Mouse (Mus musculus) left cerebral cortex, postnatal 25 days (tissue): ENCODE data around the gene Olfr995. TPM values are rescaled to one million over a fixed set of nuclear protein-coding genes. Genes with fewer than 3 reads are reported as not detected.

Source experiments
- DNase-seq, 2 experiments: peaks; one replicate each; pipeline ENCODE4 v3.0.0; 2022; ENCODE audit warnings: low spot score in 2 of 2, mixed read lengths in 1 of 2
- intact Hi-C: fragments of 180-260 bp; cut with DNase I; formaldehyde crosslinking; loops from one replicate; pipeline ENCODE4 v1.15.1; 2025
- total RNA-seq, 2 experiments: library from RNA; stranded (reverse); gene quantifications; 2 replicates each; pipeline ENCODE4 v1.2.3; 2021

The Olfr995 gene
- not detected for total RNA-seq

DNA sequence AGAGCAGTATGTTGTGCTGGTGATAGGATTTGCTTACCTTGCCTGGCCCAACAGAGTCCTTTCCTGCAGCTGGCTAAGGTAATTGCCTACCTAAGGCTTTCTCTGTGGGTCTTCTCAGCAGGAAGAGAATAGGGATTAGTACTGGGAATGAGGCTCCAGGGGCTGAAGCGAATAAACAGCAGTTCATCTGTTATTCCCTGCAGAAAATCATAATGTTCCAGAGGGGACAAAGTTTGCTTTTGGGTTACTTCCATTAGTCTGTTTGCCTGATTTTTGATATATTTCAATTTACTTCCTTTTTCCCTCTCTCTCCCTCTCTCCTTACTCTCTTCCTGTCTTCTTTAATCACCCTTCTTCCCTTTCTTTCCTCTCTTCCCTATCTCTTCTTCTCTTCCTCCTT, at the start of gene Olfr995:
Olfr995 (minus strand) TSS at position 101 of the 400 bp plus-strand sequence.
- no peak for DNase-seq
- intact Hi-C loops: no loop called here

- intact Hi-C loops: no loop called here
- DNase-seq: no peak
Observed at GRCm38 (mm10) chr2:85490396-85490795, 47.0 kb upstream of the Olfr995 start.

- DNase-seq: no peak
- intact Hi-C loops: no loop called here
Observed at GRCm38 (mm10) chr2:85466801-85467325, 23.4 kb upstream of the Olfr995 start.

DNA sequence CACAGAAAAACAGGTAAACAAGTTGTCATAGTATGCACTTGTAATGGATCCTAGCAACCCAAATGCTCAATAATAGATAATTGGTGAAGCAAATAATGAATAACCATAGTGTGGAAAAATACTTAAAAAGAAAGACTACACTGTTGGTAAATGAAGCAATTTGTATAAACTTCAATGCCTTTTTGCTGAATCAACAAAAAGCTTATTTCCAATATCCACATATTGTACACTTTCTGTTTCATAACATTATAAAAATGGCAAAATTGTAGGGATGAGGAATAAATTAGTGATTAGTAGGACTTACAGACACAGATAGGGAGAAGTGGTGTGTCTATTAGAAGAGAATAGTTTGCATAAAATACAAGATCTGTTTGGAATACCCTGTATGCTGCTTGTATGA, 893 bp downstream of the Olfr995 start:
- intact Hi-C loops: no loop called here
- no peak for DNase-seq

- intact Hi-C loops: no loop called here
- no peak for DNase-seq
Observed at GRCm38 (mm10) chr2:85436351-85436750, 7.1 kb downstream of the Olfr995 start, which contains the start of gene Olfr994. Gene Olfr994 (minus strand): TSS chr2:85436451.

DNA sequence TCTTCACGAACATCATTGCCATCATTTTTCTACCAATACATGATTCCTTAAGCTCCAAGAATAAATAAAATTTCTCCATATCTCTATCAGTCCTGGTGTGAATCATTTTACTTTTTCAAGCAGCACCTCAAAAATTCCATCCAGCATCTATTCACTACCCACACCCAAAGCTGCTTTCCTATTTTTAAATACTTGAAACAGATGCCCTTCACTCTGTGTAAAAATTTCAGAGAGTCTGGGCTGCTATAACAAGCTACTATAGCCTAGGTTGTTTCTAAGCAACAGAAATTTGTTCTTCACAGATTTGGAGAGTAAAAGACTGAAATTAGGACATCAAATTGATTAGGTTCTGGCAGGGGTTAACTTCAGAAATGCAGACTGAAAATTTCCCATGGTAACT, 17.5 kb downstream of the Olfr995 start:
- intact Hi-C loops: loop anchor here (1.0 to 5.0 kb wide), 2 partner anchors 142 to 159 kb away; no protein-coding TSS in a partner anchor
- DNase-seq: peak in 1 of 2 experiments; percentile 80

- DNase-seq: no peak
Observed at GRCm38 (mm10) chr2:85414777-85415176, 28.7 kb downstream of the Olfr995 start, which contains the start of gene Olfr993. Gene Olfr993 (minus strand): TSS chr2:85414877.

GRCm38 (mm10) chr2:85409369-85409768, 34.1 kb downstream of the Olfr995 start, which contains the start of gene Olfr992:
Gene Olfr992 (minus strand): TSS chr2:85409469.
- DNase-seq: no peak
- intact Hi-C loops: no loop called here

More at GRCm38 (mm10) chr2:85414777-85415176, 28.7 kb downstream of the Olfr995 start, which contains the start of gene Olfr993:
- intact Hi-C loops: no loop called here

Other genes starting within 250 kb of the Olfr995 start
- gene Lrrc55, start 246.4 kb downstream of the Olfr995 start, total RNA-seq: 10 to 100 TPM; 29.3 to 34.9 TPM
- gene Olfr987, start 104.3 kb downstream of the Olfr995 start, total RNA-seq: not detected
- not detected for gene Olfr988, start 80.4 kb downstream of the Olfr995 start, total RNA-seq
- gene Olfr992, start 34.2 kb downstream of the Olfr995 start, total RNA-seq: not detected
- gene Olfr993, start 28.8 kb downstream of the Olfr995 start, total RNA-seq: not detected
- gene Olfr994, start 7.2 kb downstream of the Olfr995 start, total RNA-seq: not detected
- gene 4833423E24Rik, start 75.4 kb upstream of the Olfr995 start, total RNA-seq: under 1 TPM in 1 of 2 experiments, not detected in 1; 0.30 TPM
- not detected for gene Olfr996, start 135.6 kb upstream of the Olfr995 start, total RNA-seq
- not detected for gene Olfr998, start 145.3 kb upstream of the Olfr995 start, total RNA-seq
- gene Olfr1000, start 168.3 kb upstream of the Olfr995 start, total RNA-seq: not detected
- gene Olfr1002, start 207.1 kb upstream of the Olfr995 start, total RNA-seq: not detected
- not detected for gene Olfr154, start 220.8 kb upstream of the Olfr995 start, total RNA-seq
- not detected for gene Olfr1006, start 235.1 kb upstream of the Olfr995 start, total RNA-seq
- gene Olfr1008, start 245.8 kb upstream of the Olfr995 start, total RNA-seq: not detected